Mouse (Mus musculus) cerebellum, postnatal 14 days (tissue): ENCODE data around the gene 7530416G11Rik.

Source experiments
- DNase-seq, 2 experiments: peaks; one replicate each; pipeline ENCODE4 v3.0.0; 2021; ENCODE audit warnings: mixed read lengths in 2 of 2

7530416G11Rik gene

DNA sequence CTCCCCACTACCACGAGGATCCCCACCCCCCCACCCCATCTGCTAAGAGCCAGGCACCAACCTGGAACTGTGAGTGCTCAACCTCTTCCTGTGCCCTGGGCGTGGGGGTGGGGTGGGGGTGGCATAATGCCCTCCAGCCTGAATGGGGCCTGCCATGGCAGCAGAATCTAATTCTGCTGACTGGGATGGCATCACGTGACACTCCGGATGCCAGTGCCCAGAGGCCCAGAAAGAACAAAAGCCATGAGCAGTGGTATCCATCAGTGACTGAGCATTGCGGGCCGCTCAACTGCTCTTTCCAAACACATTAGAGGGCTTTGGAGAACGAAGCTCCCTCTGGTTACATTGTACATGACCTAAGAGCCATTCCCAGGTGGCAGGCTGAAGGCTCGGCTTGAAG is at the start of gene 7530416G11Rik:
7530416G11Rik (minus strand) TSS at position 101 of the 400 bp plus-strand sequence.
- no peak for DNase-seq

- no peak for DNase-seq
Measured at GRCm38 (mm10) chr15:85546500-85546899, 43.5 kb upstream of the 7530416G11Rik start.

DNA sequence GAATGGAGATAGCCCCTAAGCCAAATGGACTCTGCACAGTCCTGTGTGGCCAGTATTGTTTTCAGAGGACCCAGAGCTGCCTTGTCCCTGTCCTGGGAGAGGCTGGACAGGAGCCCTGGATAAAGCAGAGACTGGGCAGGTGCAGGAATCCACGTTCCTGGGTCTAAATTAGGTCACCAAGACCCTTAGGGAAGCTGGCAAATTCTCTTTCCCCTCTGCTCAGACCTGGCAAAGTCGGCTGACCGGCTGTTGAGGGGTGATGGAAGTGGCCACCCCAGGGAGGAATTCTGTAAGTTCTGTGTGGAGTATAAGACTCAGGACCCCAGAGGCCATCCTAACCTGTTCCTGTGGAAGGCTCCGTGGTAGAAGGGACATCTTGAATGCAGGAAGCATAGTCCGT is 42.3 kb upstream of the 7530416G11Rik start:
- peak; percentile 39 to 55 for DNase-seq

- no peak for DNase-seq
Measured at GRCm38 (mm10) chr15:85538170-85538569, 35.1 kb upstream of the 7530416G11Rik start.

DNA sequence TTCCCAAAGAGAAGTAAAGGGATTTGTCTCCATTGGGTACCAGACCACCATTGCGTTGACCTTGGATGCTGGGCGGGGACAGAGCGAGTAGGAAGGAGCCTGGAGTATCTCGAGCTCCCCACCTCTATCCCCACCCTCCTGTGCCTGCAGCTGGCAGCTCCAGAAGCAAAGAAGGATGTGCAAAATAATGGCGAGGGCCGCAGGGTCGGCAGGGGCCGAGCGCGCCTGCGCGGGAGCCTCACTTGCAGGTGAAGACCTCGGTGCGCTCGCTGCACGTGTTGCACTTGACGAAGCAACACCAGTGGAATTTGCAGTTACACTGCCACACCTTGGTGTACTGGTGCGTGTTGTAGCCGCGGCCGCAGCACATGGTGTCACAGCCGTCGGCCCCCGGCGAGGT is 34.1 kb upstream of the 7530416G11Rik start:
- no peak for DNase-seq

GRCm38 (mm10) chr15:85534646-85535045 is 31.6 kb upstream of the 7530416G11Rik start:
- DNase-seq: no peak

DNA sequence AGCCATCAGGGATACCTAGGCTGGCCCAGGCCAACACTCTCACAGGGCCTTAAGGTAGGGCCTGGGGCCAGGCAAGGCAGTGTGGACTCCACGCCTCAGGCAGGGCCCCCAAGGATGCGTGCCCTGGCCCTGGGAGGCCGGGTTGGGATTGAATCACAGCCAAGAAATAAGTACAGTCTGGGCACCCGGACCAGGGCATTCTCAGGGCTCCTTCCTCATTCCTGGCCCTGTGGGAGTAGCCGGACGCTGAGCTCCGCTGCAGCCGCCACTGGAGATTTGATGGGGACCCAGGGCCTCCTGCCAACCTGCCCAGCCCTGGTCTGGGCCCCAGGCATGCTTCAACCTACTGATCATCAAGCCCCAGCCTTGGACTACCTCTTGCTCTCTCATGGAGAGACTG is 31.2 kb upstream of the 7530416G11Rik start:
- DNase-seq: no peak

GRCm38 (mm10) chr15:85532063-85532462 is 29.0 kb upstream of the 7530416G11Rik start:
- DNase-seq: peak in 1 of 2 experiments; percentile 42

- DNase-seq: no peak
Measured at GRCm38 (mm10) chr15:85529911-85530310, 26.9 kb upstream of the 7530416G11Rik start.

DNA sequence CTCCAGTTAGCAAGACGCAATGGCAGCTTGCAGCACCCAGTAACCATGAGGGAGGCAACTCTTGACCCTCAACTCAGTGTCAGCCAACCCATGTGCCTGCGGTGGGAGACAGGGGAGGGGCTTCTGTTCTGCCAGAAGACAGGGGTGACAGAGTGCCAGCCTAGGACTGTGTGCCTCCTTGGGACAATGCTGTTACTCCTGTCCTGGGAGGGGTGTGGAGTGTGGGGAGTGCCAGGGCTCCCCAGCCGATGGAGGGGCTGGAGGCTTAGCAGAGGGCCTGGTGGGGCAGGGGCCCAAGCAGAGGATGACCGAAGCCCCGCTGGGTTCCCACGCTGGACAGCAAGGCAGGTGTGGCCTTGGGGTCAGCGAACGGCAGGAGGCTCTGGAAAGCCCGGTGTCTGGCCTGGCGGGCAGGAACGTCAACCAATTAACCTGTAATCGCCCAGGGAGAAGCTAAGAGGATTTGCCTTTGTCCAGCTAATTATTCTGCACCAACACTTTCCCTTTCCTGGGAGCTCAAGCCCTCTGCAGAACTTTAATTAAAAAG is 21.4 kb upstream of the 7530416G11Rik start:
- no peak for DNase-seq

- peak; percentile 66 to 68 for DNase-seq
Measured at GRCm38 (mm10) chr15:85523173-85523991, 20.4 kb upstream of the 7530416G11Rik start.

DNA sequence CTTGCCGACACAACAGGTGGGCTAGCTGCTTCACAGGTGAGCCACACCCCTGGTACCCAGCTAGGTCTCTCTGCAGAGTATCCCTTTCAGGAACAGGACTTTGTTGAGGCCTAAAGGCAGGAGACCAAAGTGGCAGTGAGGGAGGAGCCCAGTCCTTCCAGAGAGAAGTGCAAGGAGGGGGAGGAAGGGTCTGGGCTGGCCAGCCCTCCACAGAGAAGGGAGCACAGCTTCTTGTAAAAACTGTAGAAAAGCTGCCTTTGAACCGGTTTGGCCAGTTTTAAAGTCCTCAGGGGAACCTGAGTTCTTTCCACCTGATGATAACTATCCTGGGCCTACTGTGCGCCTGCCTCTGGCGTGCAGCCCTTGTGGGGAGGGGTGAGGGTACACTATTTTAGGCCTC is 16.4 kb upstream of the 7530416G11Rik start:
- no peak for DNase-seq

DNA sequence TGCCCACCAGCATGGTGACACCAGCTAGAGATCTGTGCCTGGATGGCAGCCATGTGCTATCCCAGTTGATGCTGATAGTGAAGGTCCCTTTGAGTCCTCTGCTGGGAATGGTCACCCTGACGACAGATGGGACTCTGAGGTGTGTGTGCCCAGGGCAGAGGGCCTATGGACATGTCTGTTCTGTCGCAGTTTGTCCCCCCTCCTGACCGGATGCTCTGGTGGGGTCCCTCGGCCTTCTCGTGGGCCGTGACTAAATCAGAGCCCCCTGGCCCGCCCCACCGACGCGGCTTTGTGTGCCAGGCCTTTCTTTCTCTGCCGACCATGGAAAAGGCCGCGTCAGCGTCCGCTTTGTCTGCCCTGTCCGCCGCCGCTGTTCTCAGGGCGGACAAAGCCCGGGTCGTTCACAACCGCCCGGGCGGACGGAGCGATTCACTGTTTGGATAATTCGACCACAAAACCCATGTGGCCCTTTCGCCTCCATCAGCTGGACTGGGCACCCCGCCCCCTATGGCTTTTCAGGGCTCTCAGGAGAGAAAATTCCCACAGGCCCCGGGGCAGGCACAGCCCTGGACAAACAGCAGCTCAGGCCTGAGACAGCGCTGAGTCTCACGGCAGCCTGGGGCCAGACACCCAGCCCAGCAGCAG is 4.5 kb upstream of the 7530416G11Rik start:
- DNase-seq: no peak

- DNase-seq: no peak
Measured at GRCm38 (mm10) chr15:85506680-85507079, 3.7 kb upstream of the 7530416G11Rik start.

- peak; percentile 64 to 80 for DNase-seq
Measured at GRCm38 (mm10) chr15:85505118-85505925, 2.3 kb upstream of the 7530416G11Rik start.

- DNase-seq: no peak
Measured at GRCm38 (mm10) chr15:85500267-85500666, 2.8 kb downstream of the 7530416G11Rik start.

DNA sequence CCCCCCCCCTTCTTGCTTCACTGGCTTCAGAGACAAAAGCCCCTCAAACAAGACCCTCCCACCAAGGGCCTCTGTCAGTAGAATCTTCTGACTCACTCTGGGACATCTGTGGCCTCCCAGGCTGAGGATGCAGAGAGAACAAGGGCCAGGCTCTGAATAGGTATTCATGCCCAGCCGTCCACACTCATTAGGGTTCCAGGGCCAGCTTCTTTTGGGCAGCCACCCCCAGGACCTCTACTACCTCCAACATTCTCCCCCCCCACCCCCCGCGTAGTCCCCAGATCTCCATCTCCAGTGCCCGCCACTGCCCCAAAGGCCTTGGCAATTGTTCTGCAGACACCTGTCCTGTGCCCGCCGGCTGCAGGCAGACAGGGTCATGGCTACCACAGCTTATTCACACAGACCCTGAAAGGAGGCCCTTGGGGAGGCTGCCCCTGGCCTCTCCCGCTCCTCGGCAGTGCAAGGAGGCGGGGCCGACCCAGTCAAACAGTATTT is 5.0 kb downstream of the 7530416G11Rik start:
- no peak for DNase-seq

DNA sequence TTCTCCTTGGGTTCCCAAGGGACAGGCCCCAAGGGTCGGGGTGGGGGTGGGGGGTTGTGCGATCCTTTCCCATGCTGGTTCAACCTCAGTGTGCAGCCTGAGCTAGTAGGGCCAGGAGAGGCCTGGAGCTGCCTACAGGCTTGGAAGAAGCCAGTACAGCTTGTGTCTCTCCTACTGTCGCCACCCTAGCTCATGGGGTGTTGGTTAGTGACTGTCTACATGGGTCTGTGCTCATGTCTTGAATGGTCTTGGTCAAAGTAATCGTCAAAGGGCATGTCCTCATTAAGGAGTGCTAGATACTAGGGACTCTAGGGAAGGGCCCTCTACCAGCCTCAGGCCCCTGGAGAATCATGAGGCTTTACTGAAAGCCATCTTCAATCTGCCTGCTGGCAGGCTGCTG is 5.5 kb downstream of the 7530416G11Rik start:
- no peak for DNase-seq

DNA sequence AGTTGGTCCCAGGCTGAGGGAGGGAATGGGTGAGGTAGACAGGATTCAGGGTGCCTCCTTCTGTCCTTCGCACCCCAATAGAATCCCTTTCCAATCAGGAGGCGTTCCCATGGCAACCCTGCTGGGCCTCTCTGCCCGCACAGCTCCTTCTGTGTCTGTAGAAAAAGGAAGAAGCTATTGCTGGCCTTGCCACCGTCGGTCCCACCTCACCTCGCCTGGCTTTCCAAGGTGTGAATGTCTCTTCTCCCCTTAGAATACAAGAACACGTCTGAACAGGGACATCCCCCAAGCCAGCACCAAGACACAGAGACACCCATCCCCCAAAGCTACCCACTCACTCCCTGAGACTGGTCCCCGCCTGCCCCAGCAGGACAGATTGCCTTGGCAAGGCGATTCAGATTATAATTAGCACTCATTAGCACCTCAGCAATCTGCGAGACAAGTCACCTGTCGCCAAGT is 8.8 kb downstream of the 7530416G11Rik start:
- DNase-seq: peak; percentile 52 to 55

DNA sequence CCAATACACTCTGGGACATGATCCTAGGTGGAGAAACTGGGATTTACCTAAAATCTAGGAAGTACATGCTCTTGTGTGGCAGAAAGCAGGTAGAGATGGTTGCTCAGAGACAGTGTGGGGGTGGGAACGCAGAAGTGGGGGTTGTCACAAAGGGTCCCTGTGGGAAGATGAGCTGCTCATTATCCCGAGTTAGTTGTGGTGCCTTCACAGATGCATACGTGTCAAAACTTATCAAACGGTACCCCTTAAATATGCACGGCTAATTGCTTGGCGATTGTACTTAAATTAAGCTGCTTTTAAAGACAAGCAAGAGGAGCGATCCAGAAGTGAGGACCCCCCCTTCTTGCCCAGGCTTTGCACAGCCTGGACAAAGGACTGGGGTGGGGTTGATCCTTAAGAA is 13.3 kb downstream of the 7530416G11Rik start:
- no peak for DNase-seq

- DNase-seq: no peak
Measured at GRCm38 (mm10) chr15:85488900-85489299, 14.1 kb downstream of the 7530416G11Rik start.

DNA sequence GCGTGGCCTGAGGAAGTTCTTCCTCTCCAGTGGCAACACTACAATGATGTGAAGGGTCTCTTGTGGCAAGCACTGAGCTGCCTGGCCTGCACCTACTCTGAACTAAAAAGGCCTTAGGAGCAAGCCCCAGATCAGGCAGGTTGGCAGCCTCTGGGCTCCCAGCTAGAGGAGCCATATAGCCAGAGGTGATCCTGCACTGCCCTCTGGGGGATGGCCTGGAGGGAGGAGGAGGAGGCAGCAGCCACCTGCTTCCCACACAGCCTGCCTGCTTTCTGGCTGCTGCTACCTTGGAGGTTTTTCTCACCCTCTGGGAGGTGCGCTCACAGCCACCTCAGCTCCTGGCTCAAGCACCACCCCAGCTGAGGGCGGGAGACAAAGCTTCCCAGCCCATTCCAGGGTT is 22.4 kb downstream of the 7530416G11Rik start:
- peak in 1 of 2 experiments; percentile 48 for DNase-seq

GRCm38 (mm10) chr15:85479919-85480318 is 23.1 kb downstream of the 7530416G11Rik start:
- no peak for DNase-seq
